In the genomic region with DNA sequence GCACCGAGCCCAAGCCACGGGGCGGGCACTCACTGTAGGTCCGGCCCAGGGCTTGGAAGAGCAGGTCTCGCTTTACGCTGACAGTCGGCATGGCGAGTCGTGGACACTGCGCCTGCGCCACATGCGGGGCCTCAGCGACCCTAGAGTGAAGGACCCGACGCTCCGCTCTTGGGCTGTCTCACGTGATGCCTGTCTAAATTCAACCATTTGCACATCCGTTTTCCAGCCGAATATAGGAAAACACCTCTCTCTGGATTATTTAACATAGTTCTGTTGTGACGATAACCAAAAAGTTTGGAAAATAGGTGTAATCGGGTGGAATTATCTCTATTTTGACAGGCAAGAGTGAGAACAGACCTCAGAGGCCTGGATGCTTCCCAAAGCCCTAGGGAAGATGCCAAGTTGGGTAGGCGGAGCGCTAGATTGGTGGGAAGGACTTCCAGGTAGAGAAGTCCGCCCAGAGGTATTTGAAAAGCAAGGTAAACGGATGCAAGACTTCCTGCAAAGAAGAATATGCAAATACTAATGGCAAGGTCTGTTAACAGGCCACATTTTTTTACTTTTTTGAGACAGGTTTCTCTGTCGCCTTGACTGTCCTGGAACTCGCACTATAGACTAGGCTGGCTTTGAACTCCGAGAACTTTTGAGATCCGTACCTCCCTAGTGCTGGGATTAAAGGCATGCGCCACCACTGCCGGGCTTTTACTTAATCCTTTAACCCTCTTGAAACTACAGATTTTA, we compare ENCODE assay signal across 8 mouse cellular contexts. TPM values are rescaled to one million over a fixed set of nuclear protein-coding genes. Genes with fewer than 3 reads are reported as not detected.
DNase-seq lines count a peak whose midpoint lies in the region; ATAC-seq and TF ChIP-seq lines count a peak whose summit lies in the region.

Farsb (minus strand) TSS at position 146 of the 741 bp plus-strand sequence.

- no peaks in the 10 kb centered on the region for H3K9me3 ChIP-seq in G1E (replicated peaks)
- H3K9me3 ChIP-seq in forebrain, embryonic 16.5 days (ENCODE audit: control insufficient read depth, low read length), result no peaks in the 10 kb centered on the region
- H3K9me3 ChIP-seq in lung, embryonic 14.5 days (ENCODE audit: low read depth, low read length), result no peaks in the 10 kb centered on the region

- under 1% methylated on average over 31 of the region's 31 CpGs for WGBS in forebrain, embryonic 16.5 days
- WGBS in lung, embryonic 14.5 days, result under 1% methylated on average over 31 of the region's 31 CpGs
- WGBS in olfactory bulb, adult 2 months, result under 1% methylated on average over 31 of the region's 31 CpGs
- under 1% methylated on average over 31 of the region's 31 CpGs for WGBS in thymus, adult 2 months

- H3K4me3 ChIP-seq in G1E (ENCODE audit: low read depth, low read length), result peak within 1 kb of the TSS; percentile 92
- H3K4me3 ChIP-seq in forebrain, embryonic 16.5 days (replicated peaks; ENCODE audit: low read length), result peak within 1 kb of the TSS; percentile 86
- H3K4me3 ChIP-seq in layer of hippocampus, adult 2 months, result peak within 1 kb of the TSS; percentile 76
- H3K4me3 ChIP-seq in lung, embryonic 14.5 days (ENCODE audit: low read depth, low read length), result peak within 1 kb of the TSS; percentile 90
- H3K4me3 ChIP-seq in olfactory bulb, adult 2 months (ENCODE audit: insufficient read depth, low read depth, low read length), result peak within 1 kb of the TSS; percentile 91
- peak within 1 kb of the TSS; percentile 82 for H3K4me3 ChIP-seq in thymus, adult 2 months (ENCODE audit: control insufficient read depth, insufficient read depth, low read length)

- intact Hi-C loops in heart, postnatal 36 days (cut with DNase I), result no loop called here

- TF ChIP-seq CTCF in G1E (IDR thresholded peaks at IDR 0.05; ENCODE audit: low read depth, low read length), result no peak
- TF ChIP-seq CTCF in layer of hippocampus, adult 2 months (conservative IDR thresholded peaks at IDR 0.05), result no peak
- TF ChIP-seq CTCF in lung, embryonic 14.5 days (IDR thresholded peaks at IDR 0.05; ENCODE audit: low read depth), result no peak
- TF ChIP-seq CTCF in olfactory bulb, adult 2 months (IDR thresholded peaks at IDR 0.05; ENCODE audit: insufficient read depth, low read depth, low read length), result no peak
- TF ChIP-seq CTCF in thymus, adult 2 months (IDR thresholded peaks at IDR 0.05; ENCODE audit: borderline replicate concordance, control insufficient read depth, extremely low read depth, insufficient read depth, low read length, poor library complexity), result no peak

- H3K27me3 ChIP-seq in G1E (ENCODE audit: insufficient read depth, low read length), result peaks cover 4% of the 10 kb centered on the region
- H3K27me3 ChIP-seq in forebrain, embryonic 16.5 days (replicated peaks; ENCODE audit: control insufficient read depth, insufficient read depth, low read length), result no peaks in the 10 kb centered on the region
- no peaks in the 10 kb centered on the region for H3K27me3 ChIP-seq in lung, embryonic 14.5 days (ENCODE audit: insufficient read depth, low read length)
- no peaks in the 10 kb centered on the region for H3K27me3 ChIP-seq in thymus, adult 2 months (ENCODE audit: control insufficient read depth, insufficient read depth, low read length)

- peak; percentile 89 for ATAC-seq in G1E (ENCODE audit: extremely low read depth, insufficient number of reproducible peaks, low FRiP score, poor library complexity, severe bottlenecking)
- peak; percentile 97 for ATAC-seq in forebrain, embryonic 16.5 days
- peak; percentile 98 for ATAC-seq in lung, embryonic 14.5 days (ENCODE audit: insufficient read depth)

- H3K9ac ChIP-seq in forebrain, embryonic 16.5 days (replicated peaks; ENCODE audit: low read depth, low read length), result peak within 1 kb of the TSS; percentile 78
- H3K9ac ChIP-seq in lung, embryonic 14.5 days, result peak within 1 kb of the TSS; percentile 69

- peaks cover 23% of the 10 kb centered on the region for H3K36me3 ChIP-seq in G1E (replicated peaks)
- H3K36me3 ChIP-seq in forebrain, embryonic 16.5 days (ENCODE audit: control insufficient read depth, insufficient read depth), result no peaks in the 10 kb centered on the region
- H3K36me3 ChIP-seq in lung, embryonic 14.5 days (ENCODE audit: insufficient read depth), result no peaks in the 10 kb centered on the region
- no peaks in the 10 kb centered on the region for H3K36me3 ChIP-seq in thymus, adult 2 months (ENCODE audit: control insufficient read depth, insufficient read depth, low read length)

- peak; percentile 95 for DNase-seq in G1E (ENCODE audit: low spot score)
- DNase-seq in cerebellum, adult 18-20 months, result peak; percentile 82 to 91
- peak; percentile 89 to 93 for DNase-seq in heart, postnatal 36 days
- peak; percentile 88 to 93 for DNase-seq in layer of hippocampus, adult 2 months (ENCODE audit: low spot score in 2 of 2)
- DNase-seq in lung, embryonic 14.5 days, result peak; percentile 96
- DNase-seq in thymus, adult 2 months, result peak; percentile 83

- peak; percentile 60 for TF ChIP-seq POLR2A in olfactory bulb, adult 2 months (IDR thresholded peaks at IDR 0.05; ENCODE audit: insufficient read depth, low read depth, low read length)
- TF ChIP-seq POLR2A in thymus, adult 2 months (IDR thresholded peaks at IDR 0.05; ENCODE audit: control insufficient read depth, extremely low read depth, insufficient read depth, low read length, poor library complexity), result peak; percentile 58; the same call in 1 of the 2 replicates

- peak within 1 kb of the TSS; percentile 88 for H3K4me2 ChIP-seq in forebrain, embryonic 16.5 days (ENCODE audit: low read length)
- peak within 1 kb of the TSS; percentile 72 for H3K4me2 ChIP-seq in lung, embryonic 14.5 days

- peak within 1 kb of the TSS; percentile 68 for H3K27ac ChIP-seq in forebrain, embryonic 16.5 days (ENCODE audit: low read length)
- H3K27ac ChIP-seq in layer of hippocampus, adult 2 months, result peak within 1 kb of the TSS; percentile 97
- H3K27ac ChIP-seq in lung, embryonic 14.5 days (ENCODE audit: low read depth), result peak within 1 kb of the TSS; percentile 65
- H3K27ac ChIP-seq in olfactory bulb, adult 2 months (ENCODE audit: insufficient read depth, low read depth, low read length), result peak within 1 kb of the TSS; percentile 83
- H3K27ac ChIP-seq in thymus, adult 2 months (ENCODE audit: control insufficient read depth, insufficient read depth, low read length), result peak within 1 kb of the TSS; percentile 65

- H3K4me1 ChIP-seq in G1E (ENCODE audit: insufficient read depth, low read depth, low read length), result peaks cover 39% of the 10 kb centered on the region
- H3K4me1 ChIP-seq in forebrain, embryonic 16.5 days (replicated peaks; ENCODE audit: control insufficient read depth, insufficient read depth, low read length), result peaks cover 11% of the 10 kb centered on the region
- peaks cover 7% of the 10 kb centered on the region; the same call in 1 of the 2 replicates for H3K4me1 ChIP-seq in lung, embryonic 14.5 days (ENCODE audit: insufficient read depth)
- peaks cover 7% of the 10 kb centered on the region; the same call in 1 of the 2 replicates for H3K4me1 ChIP-seq in olfactory bulb, adult 2 months (ENCODE audit: control insufficient read depth, insufficient read depth, low read length)
- peaks cover 13% of the 10 kb centered on the region for H3K4me1 ChIP-seq in thymus, adult 2 months (replicated peaks; ENCODE audit: control insufficient read depth, insufficient read depth, low read length)

RNA-seq across cellular contexts. Expression of gene Farsb, which starts in this region (rescaled TPM):
- total RNA-seq in G1E (2014; fragmentation: Nextera tagmentation), result 295 and 372 TPM in 2 replicates
- total RNA-seq in G1E (2017), result 112 and 121 TPM in 2 replicates
- polyA plus RNA-seq in G1E (2012), result 6.6 and 7.4 TPM in 2 replicates
- 168 and 172 TPM in 2 replicates for polyA plus RNA-seq in forebrain, embryonic 16.5 days (2015; fragmentation: Nextera tagmentation; extraction: Ambion mirVana)
- total RNA-seq in heart, postnatal 36 days (2021), result 10 to 100 TPM; 49.0 to 50.0 TPM
- total RNA-seq in layer of hippocampus, adult 2 months (2021), result 10 to 100 TPM; 67.8 to 68.4 TPM
- 140 and 142 TPM in 2 replicates for polyA plus RNA-seq in lung, embryonic 14.5 days (2014; fragmentation: Nextera tagmentation; extraction: Ambion mirVana)
- not detected in 2 replicates for polyA plus RNA-seq in olfactory bulb, adult 2 months (2012; ENCODE audit: insufficient read depth, insufficient read length, low replicate concordance, missing spikeins)
- polyA plus RNA-seq in thymus, adult 2 months (2012; rRNA removed), result 18.0 and 21.9 TPM in 2 replicates

Comparison
In these comparisons a context has a peak if more than half of its experiments do, and no peak if none do; other contexts are left out.
1. Peak in every context shown above with its lines: DNase-seq, ATAC-seq, H3K4me3 ChIP-seq and H3K27ac ChIP-seq.